Mouse (Mus musculus) 416B (cell line): ENCODE data around the gene A930018P22Rik.
"Not testable (repeated sequence)": the region's sequence is repeated elsewhere in the genome, so short reads cannot be mapped to it uniquely, and the experiment has no call there.

ENCODE experiments used
- DNase-seq: peaks from one replicate; pipeline ENCODE4 v3.0.0; 2011; ENCODE audit warnings: low read depth

A930018P22Rik gene

GRCm38 (mm10) chr2:104122505-104123378 lies at the start of gene A930018P22Rik:
Gene A930018P22Rik, plus strand, starts transcription at chr2:104122769.
- DNase-seq = peak; percentile 82

- DNase-seq = not testable (repeated sequence)
Observed at GRCm38 (mm10) chr2:104078285-104078684, 44.3 kb upstream of the A930018P22Rik start.

- not testable (repeated sequence) for DNase-seq
Observed at GRCm38 (mm10) chr2:104081436-104082050, 41.0 kb upstream of the A930018P22Rik start.

GRCm38 (mm10) chr2:104082474-104082873 lies 40.1 kb upstream of the A930018P22Rik start:
- no peak for DNase-seq

- DNase-seq = not testable (repeated sequence)
Observed at GRCm38 (mm10) chr2:104084027-104084426, 38.5 kb upstream of the A930018P22Rik start.

GRCm38 (mm10) chr2:104087562-104087961 lies 35.0 kb upstream of the A930018P22Rik start:
- DNase-seq = not testable (repeated sequence)

GRCm38 (mm10) chr2:104093305-104093704 lies 29.3 kb upstream of the A930018P22Rik start:
- DNase-seq = no peak

GRCm38 (mm10) chr2:104095741-104096213 lies 26.8 kb upstream of the A930018P22Rik start, which contains the start of gene Cd59a:
Gene Cd59a, plus strand, starts transcription at chr2:104095801.
- peak; percentile 82 for DNase-seq

- DNase-seq = peak; percentile 10
Observed at GRCm38 (mm10) chr2:104096256-104096655, 26.3 kb upstream of the A930018P22Rik start.

GRCm38 (mm10) chr2:104096796-104097195 lies 25.8 kb upstream of the A930018P22Rik start:
- DNase-seq = peak; percentile 11

- not testable (repeated sequence) for DNase-seq
Observed at GRCm38 (mm10) chr2:104097396-104097795, 25.2 kb upstream of the A930018P22Rik start.

GRCm38 (mm10) chr2:104098529-104099230 lies 23.9 kb upstream of the A930018P22Rik start:
- peak; percentile 90 for DNase-seq

GRCm38 (mm10) chr2:104099231-104099585 lies 23.4 kb upstream of the A930018P22Rik start:
- DNase-seq = no peak

GRCm38 (mm10) chr2:104099946-104100345 lies 22.6 kb upstream of the A930018P22Rik start:
- DNase-seq = no peak

GRCm38 (mm10) chr2:104104800-104105199 lies 17.8 kb upstream of the A930018P22Rik start:
- no peak for DNase-seq

GRCm38 (mm10) chr2:104109021-104109420 lies 13.5 kb upstream of the A930018P22Rik start:
- DNase-seq = not testable (repeated sequence)

GRCm38 (mm10) chr2:104109528-104109927 lies 13.0 kb upstream of the A930018P22Rik start:
- DNase-seq = no peak

- peak; percentile 62 for DNase-seq
Observed at GRCm38 (mm10) chr2:104110031-104110430, 12.5 kb upstream of the A930018P22Rik start.

- not testable (repeated sequence) for DNase-seq
Observed at GRCm38 (mm10) chr2:104111170-104111797, 11.3 kb upstream of the A930018P22Rik start.

GRCm38 (mm10) chr2:104113563-104113962 lies 9.0 kb upstream of the A930018P22Rik start:
- not testable (repeated sequence) for DNase-seq

- no peak for DNase-seq
Observed at GRCm38 (mm10) chr2:104114898-104115297, 7.7 kb upstream of the A930018P22Rik start.

GRCm38 (mm10) chr2:104117173-104117572 lies 5.4 kb upstream of the A930018P22Rik start:
- not testable (repeated sequence) for DNase-seq
